Mouse (Mus musculus): ENCODE measurements around the gene Vhl.
A peak's percentile ranks its signal among the peaks of the same experiment; 100 is the strongest.

Gene Vhl

DNA sequence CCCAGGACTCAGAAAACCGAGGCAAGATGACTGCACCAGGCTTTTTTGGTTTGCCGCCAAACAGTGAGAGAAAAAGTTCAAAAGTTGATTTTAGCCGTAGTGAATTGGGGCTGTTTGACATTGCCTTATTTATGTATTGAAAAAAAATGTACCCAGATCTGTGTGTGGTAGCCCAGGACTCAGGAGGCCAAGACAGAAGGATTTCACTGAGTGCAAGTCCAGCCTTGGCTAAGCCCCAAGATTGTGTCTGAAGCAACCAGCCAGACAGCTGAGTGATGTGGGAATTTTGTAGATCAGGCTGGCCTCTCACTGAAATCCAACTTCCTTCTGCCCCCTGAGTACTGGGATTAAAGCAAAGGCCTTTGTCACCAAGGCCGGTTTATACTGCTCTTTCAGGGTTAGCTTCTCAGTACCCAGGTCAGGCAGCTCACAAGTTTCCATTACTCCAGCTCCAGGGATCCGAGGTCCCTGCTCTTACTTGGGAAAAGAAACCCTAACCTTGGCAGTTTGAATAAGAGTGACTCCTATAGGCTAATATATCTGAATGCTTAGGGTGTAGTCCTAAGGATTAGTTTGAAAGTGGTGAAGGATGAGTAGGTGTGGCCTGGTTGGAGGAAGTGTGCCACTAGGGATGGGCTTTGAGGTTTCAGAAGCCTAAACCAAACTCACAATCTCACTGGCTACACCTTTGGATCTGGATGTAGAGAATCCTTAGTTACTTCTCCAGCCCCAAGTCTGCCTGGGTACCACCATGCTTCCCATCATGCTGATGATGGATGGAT, 1.4 kb downstream of the Vhl start:
- DNase-seq (ENCODE audit: low spot score): no peak

DNA sequence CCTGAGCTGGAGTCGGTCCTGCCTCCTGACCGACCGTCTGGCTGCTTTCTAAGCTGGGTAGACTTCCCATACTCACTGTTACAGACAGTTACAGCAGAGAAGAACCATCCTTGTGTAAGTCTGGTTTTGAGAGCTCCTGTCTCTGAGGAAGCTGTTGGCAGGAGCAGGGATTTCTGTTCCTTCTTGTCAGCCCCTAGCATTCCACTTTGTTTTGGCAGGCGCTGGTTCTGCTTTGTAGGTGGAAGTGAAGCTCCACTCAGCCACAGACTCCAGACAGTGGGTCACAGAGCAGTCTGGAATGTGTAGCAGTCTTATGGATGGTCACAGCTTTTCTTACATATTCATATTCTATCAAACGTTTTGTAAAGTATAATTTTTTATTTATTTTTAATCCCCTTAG, 6.6 kb downstream of the Vhl start:
- DNase-seq (ENCODE audit: low spot score): no peak

- DNase-seq (ENCODE audit: low spot score): no peak
Measured at GRCm38 (mm10) chr6:113632863-113633262, 9.1 kb downstream of the Vhl start.

- DNase-seq (ENCODE audit: low spot score): peak; percentile 90
Measured at GRCm38 (mm10) chr6:113638302-113639040, 14.7 kb downstream of the Vhl start, which contains the start of gene Irak2. Gene Irak2 (plus strand): TSS chr6:113638467.

DNA sequence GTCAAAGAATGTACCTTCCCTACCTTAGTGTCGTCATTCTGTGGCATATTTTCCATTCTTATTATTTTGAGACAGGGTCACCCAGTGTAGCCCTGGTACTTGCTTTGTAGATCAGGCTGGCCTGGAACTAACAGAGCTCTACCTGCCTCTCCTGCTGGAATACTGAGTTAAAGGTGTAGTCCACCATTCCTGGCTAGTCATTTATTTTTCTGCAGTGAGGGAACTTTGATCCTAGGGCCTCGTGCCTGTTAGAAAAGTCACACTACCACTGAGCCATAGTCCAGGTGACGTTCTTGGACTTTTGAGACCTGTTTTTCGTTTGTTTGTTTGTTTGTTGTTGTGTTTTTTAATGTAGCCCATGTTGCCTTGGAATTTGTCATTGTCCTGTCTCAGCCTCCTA, 15.4 kb downstream of the Vhl start:
- DNase-seq (ENCODE audit: low spot score): no peak

DNA sequence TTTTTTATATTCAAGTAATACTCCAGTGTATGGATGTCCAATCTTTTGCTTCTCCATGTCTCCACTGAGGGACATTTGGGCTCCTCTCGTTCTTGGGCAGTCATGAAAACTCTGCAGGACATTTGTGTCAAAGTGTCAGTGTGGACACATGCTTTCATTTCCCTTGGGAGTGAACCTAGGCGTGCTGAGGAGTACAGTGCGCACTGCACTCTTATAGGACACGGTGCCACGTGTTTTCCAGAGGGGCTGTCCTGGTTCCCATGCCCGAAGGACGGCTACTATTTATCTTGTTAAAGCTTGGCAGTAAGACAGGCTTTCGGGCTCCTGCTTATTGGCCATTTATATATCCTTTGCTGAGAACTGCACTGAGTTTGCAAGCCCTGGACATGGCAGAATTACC, 18.8 kb downstream of the Vhl start:
- DNase-seq (ENCODE audit: low spot score): no peak

DNA sequence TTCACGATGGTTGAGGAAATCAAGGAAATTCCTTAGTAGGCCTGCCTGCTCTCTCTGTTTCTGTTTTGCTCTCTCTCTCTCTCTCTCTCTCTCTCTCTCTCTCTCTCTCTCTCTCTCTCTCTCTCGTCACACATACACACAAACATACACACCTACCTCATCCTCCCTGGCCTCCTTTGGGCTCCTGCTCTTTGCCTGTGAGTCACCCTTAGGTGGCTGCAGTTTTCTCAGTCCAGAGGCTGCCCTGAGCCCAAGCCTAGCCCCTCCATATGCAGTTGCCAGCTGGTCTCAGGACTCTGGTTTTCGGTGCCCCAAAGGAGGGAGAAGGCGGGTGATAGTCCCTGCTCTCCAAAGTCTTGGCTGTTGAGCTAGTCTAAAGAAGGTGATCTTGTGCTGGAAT, 19.3 kb downstream of the Vhl start:
- no peak for DNase-seq (ENCODE audit: low spot score)

GRCm38 (mm10) chr6:113643967-113644366, 20.2 kb downstream of the Vhl start:
- no peak for DNase-seq (ENCODE audit: low spot score)

GRCm38 (mm10) chr6:113644808-113645207, 21.0 kb downstream of the Vhl start:
- no peak for DNase-seq (ENCODE audit: low spot score)

GRCm38 (mm10) chr6:113649346-113650196, 25.8 kb downstream of the Vhl start:
- no peak for DNase-seq (ENCODE audit: low spot score)

- DNase-seq (ENCODE audit: low spot score): no peak
Measured at GRCm38 (mm10) chr6:113650197-113650640, 26.5 kb downstream of the Vhl start.

DNA sequence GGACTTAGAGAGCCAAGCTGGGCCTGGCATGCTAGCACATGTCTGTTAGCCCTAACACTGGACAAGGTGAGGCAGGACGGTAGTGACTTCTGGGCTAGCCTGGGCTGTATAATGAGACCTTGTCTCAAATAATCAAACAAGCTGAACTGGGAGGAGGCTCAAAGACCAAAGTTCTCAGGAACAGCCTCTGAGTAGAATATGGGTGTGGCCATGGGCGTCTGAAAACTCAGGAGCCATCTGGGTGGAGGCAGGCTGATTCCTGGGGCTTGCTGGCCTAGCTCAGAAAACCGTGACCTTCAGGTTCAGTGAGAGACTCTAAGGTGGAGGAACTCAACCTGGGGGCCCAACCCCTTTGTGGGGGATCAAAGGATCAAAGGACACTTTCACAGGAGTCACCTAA, 27.9 kb downstream of the Vhl start:
- DNase-seq (ENCODE audit: low spot score): no peak

GRCm38 (mm10) chr6:113653551-113653950, 29.8 kb downstream of the Vhl start:
- DNase-seq (ENCODE audit: low spot score): no peak

DNA sequence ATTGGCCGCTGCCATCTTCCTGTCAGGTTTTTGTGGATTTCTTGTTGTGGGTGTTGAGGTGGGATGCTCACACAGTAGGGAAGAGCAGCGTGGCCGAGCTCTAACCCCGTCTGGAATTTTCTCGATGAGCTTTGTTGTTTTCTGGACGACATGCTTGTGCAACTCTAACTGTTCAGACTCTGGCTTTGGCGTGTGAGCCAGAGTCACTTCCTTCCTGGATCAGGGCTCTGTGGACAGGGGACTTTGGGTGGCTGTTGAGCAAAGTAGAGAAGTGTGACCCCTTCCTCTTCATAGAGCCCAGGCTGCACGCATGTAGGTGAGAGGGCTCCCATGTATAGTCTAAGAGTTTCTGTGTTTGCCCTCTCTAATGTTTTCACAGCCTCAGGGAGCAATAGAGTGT, 30.3 kb downstream of the Vhl start:
- DNase-seq (ENCODE audit: low spot score): no peak

DNA sequence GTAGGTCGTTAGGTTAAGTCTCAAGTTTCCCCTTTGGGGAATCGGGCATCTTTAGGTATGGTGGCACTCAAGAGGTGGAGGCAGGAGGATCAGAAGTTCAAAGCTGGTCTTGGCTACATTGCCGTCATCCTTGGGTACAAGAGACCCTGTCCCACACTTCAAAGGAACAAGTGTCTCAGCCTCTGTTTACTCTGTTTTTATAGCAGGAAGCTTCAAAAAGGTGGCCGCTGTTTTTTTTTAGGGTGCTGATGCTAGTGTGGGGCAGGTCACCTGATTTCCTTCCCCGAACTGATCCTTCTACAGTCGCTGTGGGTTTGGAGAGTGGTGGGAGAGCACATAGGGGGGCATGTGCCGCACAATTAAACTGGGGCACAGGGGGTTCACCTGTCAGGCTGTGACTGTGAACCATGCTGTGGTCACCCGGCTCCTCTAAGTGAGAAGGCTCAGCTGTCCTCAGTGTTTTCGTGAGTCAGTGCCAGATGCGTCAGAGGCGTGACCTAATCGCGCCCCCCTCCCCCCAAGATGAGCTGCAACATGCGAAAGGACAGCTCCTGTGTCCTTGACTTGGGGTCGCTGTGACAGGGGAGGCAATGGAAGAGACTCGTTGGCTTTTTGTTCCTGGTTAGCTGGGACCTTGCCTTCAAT, 31.1 kb downstream of the Vhl start:
- DNase-seq (ENCODE audit: low spot score): no peak

DNA sequence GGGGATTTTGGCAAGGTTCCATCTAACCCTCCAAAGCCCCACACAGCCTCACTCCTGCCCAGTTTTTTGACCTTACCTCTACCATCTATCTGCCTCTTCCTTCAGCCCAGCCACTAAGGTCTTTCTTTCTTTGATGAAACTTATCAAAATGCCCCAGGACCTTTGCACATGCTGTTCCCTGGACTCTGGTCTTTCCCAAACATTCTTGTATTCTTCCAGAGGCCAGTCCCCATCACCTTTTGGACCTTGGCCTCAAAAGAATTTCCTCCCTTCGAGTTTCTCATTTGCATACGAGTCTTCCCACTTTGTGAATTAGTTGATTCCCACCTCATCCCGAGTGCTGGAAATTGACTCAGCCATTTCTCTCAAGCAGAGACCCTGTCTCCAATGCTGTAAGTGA, 31.7 kb downstream of the Vhl start:
- DNase-seq (ENCODE audit: low spot score): no peak

- no peak for DNase-seq (ENCODE audit: low spot score)
Measured at GRCm38 (mm10) chr6:113656847-113657246, 33.1 kb downstream of the Vhl start.

DNA sequence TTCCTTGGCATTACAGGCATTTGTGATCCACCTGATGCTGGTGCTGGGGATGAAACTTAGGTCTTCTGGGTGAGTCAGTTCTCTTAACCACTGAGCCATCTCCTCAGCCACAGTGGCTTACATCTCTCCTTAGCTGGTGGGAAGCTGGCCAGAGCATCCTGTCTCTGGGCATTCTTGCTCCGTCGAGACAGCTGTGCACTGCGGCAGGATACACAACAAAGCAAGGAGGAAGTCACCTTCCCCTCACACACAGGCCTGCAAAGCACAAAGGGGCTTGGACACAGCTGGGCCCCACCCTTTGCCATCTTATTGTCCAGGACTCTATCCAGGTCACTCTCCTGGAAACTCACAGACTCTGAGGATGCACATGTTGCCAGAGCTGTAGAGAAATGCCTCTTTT, 34.5 kb downstream of the Vhl start:
- DNase-seq (ENCODE audit: low spot score): no peak

DNA sequence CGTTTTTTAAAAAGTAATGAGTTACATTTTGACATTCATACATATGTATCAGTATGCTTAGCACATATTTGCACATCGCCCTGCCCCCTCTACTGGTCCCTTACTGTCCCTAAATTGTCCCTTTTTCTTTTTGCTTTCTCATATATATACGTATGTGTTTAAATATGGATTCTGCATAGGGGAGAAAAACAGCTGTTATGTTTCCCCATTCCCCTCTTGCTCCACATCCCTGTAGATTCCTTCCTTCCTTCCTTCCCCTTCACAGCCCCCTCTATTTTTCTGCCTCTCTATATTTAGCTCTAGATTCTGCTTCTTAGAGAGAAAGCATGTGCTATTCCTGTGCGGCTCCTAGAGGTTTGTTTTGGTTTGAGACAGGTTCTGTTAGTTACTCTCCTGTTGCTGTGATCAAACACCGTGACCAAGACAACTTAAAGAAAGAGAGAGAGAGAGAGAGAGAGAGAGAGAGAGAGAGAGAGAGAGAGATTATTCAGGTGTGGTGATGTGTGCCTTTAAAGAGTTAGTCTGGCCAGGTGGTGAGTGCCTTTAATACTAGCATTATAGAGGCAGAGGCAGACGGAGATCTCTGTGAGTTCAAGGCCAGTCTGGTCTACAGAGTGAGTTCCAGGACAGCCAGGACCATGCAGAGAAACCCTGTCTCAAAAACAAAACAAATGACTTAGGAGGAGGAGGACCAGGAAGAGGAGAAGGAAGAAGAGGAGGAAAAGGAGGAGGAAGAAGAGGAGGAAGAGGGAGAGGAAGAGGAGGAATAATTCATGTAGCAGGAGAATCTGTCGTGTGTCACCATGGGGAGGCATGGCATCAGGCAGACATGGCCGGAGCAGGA, 36.1 kb downstream of the Vhl start:
- DNase-seq (ENCODE audit: low spot score): no peak

GRCm38 (mm10) chr6:113660492-113661352, 37.0 kb downstream of the Vhl start:
- no peak for DNase-seq (ENCODE audit: low spot score)
